Mouse (Mus musculus) forebrain, embryonic 13.5 days (tissue): ENCODE data around the gene Gm15517. TPM values are rescaled to one million over a fixed set of nuclear protein-coding genes. Genes with fewer than 3 reads are reported as not detected.
"Not testable (repeated sequence)": the region's sequence is repeated elsewhere in the genome, so short reads cannot be mapped to it uniquely, and the experiment has no call there.

Experiments
- ATAC-seq: fragments of 200-750 bp; cut with Nextera tagmentation; 2 replicates; pipeline ENCODE4 v1.8.0; 2017
- H3K27ac ChIP-seq: fragments of 300-500 bp; sonication (generic); 2 replicates; pipeline ENCODE4 v1.5.1; 2015; ENCODE audit warnings: inconsistent platforms, mild to moderate bottlenecking, moderate library complexity
- H3K27me3 ChIP-seq: fragments of 300-500 bp; sonication (generic); 2 replicates; pipeline ENCODE4 v1.6.1; 2015; ENCODE audit warnings: mild to moderate bottlenecking, inconsistent platforms
- H3K36me3 ChIP-seq: fragments of 300-500 bp; sonication (generic); 2 replicates; pipeline ENCODE4 v1.6.1; 2015; ENCODE audit warnings: mild to moderate bottlenecking, inconsistent platforms; ENCODE audit not compliant: poor library complexity, severe bottlenecking
- H3K4me1 ChIP-seq: fragments of 300-500 bp; sonication (generic); 2 replicates; pipeline ENCODE4 v1.6.1; 2015; ENCODE audit warnings: inconsistent platforms
- H3K4me2 ChIP-seq: fragments of 300-500 bp; sonication (generic); 2 replicates; pipeline ENCODE4 v1.6.1; 2015; ENCODE audit warnings: inconsistent platforms, mild to moderate bottlenecking, moderate library complexity
- H3K4me3 ChIP-seq: fragments of 300-500 bp; sonication (generic); 2 replicates; pipeline ENCODE4 v1.5.1; 2015; ENCODE audit warnings: mild to moderate bottlenecking, inconsistent platforms
- H3K9ac ChIP-seq: fragments of 300-500 bp; sonication (generic); 2 replicates; pipeline ENCODE4 v1.6.1; 2015; ENCODE audit warnings: mild to moderate bottlenecking, inconsistent platforms
- H3K9me3 ChIP-seq: fragments of 300-500 bp; sonication (generic); replicated peaks from 2 replicates; pipeline ENCODE4 v1.6.1; 2016; ENCODE audit warnings: inconsistent platforms
- WGBS: fragments of 180-500 bp; shearing (Covaris S2); methylation state at CpG from one replicate; pipeline ENCODE4 v1.1.7; 2015; 5-methylcytosine and 5-hydroxymethylcytosine counted together
- polyA plus RNA-seq: library from polyadenylated mRNA; unstranded; fragments of >200 nt; fragmentation: Nextera tagmentation; extraction: Ambion mirVana; gene quantifications from 2 replicates; pipeline ENCODE4 v1.2.1, GENCODE M21; 2015

The Gm15517 gene
- polyA plus RNA-seq, 1 experiment from 2014 or later = not detected

DNA sequence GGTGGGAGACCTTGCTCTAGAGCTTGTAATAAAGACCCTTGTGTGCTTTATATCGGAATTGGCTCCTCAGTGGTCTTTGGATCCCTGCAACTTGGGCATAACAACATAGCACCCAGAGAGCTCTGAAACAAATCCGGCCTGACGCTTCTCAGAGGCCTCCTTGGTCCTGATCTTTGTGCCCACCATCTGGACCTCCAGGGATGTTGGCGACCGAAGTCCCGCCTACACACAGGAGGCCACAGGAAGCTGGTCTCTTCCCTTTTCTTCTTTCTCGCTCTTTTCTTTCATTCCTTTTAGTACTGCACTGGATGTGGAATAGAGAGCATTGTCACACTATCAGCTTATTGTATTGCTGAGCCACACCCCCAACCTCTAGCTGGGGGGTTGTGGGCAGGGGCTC is 12.2 kb downstream of the Gm15517 start:
- Histone ChIP-seq H3K9me3 (no peaks in the 10 kb centered on the region), H3K27me3 (peaks cover 10% of the 10 kb centered on the region; the same call in 1 of the 2 replicates), H3K27ac (no peak overlapping the region), H3K4me1 (no peaks in the 10 kb centered on the region), H3K4me2 (no peak overlapping the region), H3K4me3 (no peak overlapping the region), H3K36me3 (no peaks in the 10 kb centered on the region), H3K9ac (no peak overlapping the region)
- 57% methylated on average over 7 of the region's 7 CpGs for WGBS
- ATAC-seq = no peak

DNA sequence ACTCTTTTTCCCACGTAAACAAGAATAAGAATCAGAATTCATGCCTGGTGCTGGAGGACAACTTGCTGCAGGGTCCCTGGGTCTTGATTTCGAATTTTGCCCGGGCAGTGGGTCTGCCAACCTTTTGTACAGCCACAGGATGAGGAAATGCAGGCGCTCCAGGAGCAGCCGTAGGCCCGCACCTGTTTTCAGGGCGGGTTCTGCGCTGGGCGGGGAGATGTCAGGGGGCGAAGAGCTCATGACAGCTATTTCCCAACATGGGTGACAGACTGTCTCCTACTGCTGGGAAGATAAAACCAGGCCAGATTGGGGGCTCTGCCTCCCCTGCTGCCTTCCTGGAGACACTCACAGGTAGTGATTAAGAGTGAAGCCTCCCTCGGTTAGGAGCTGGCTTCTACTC is 12.8 kb downstream of the Gm15517 start:
- 32% methylated on average over 11 of the region's 11 CpGs for WGBS
- Histone ChIP-seq H3K9ac (no peak overlapping the region), H3K9me3 (no peaks in the 10 kb centered on the region)

DNA sequence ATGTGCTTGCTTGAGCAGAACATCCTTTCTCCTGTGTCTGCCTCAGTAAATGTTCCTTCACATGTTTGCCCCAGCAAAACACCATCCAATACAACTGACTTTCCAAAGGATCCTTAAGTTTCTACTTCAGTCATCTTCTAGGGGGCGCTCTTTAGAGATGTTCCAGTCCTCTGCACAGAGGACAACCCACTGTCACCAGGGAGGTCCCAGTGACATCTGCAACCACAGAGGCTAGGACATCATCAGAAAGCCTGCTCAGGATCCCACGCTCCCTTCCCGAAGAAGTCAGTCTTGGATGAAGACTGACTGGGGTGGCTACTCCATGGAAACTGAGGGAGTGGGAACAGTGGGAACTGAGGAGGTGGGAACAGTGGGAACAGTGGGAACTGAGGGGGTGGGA is 14.3 kb downstream of the Gm15517 start:
- Histone ChIP-seq H3K9ac (no peak overlapping the region), H3K4me3 (no peak overlapping the region), H3K36me3 (no peaks in the 10 kb centered on the region), H3K9me3 (no peaks in the 10 kb centered on the region), H3K27ac (no peak overlapping the region), H3K4me1 (no peaks in the 10 kb centered on the region), H3K27me3 (peaks cover 10% of the 10 kb centered on the region; the same call in 1 of the 2 replicates), H3K4me2 (no peak overlapping the region)
- 81% methylated on average over 3 of the region's 3 CpGs for WGBS
- ATAC-seq = no peak

More for the DNA sequence above, 12.8 kb downstream of the Gm15517 start:
- Histone ChIP-seq H3K27ac (no peak overlapping the region), H3K4me1 (no peaks in the 10 kb centered on the region), H3K4me2 (no peak overlapping the region), H3K4me3 (no peak overlapping the region), H3K36me3 (no peaks in the 10 kb centered on the region), H3K27me3 (peaks cover 10% of the 10 kb centered on the region; the same call in 1 of the 2 replicates)
- no peak for ATAC-seq

DNA sequence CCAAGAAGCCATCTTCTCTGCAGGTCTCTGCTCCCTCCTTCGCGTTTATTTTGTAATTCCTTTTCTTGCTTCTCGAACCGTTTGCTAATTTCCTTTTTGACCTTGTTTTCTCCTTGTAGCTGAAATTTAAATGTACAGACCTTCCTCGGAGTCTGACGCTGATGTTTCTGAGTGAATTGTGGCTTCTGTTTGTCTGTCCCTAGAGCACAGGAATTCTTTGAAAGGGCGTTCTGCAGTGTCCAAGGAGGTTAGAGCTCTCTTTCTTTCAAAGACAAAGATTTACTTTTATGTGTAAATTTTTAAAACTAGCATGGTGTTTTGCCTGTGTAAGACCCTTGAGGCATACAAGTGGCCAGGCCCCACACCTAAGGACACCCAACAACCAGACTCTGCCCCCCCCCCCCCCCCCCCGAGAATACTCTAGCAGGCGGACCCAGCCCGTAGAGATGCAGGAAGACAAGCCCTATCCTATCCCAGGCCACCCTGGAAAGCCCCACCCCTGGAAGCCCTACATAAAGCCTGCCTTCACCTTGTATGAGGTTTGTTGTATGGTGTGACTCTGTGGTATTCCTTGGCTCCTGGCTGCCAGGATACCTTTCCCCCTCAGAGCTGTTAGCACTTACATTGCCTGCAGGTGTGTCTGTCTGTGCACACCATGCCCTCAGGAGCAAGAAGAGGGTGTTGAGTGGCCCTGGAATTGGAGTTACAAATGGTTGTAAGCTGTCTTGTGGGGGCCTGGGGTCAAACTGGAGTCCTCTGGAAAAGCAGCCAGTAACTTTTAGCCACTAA is 15.4 kb downstream of the Gm15517 start:
- ATAC-seq = no peak
- 79% methylated on average over 10 of the region's 10 CpGs for WGBS
- no peak overlapping the region for H3K4me3 ChIP-seq
- H3K27ac ChIP-seq = no peak overlapping the region
- H3K4me1 ChIP-seq = peaks cover 4% of the 10 kb centered on the region; the same call in 1 of the 2 replicates
- H3K36me3 ChIP-seq = no peaks in the 10 kb centered on the region
- H3K27me3 ChIP-seq = peaks cover 10% of the 10 kb centered on the region; the same call in 1 of the 2 replicates
- H3K9me3 ChIP-seq = no peaks in the 10 kb centered on the region
- H3K4me2 ChIP-seq = no peak overlapping the region
- no peak overlapping the region for H3K9ac ChIP-seq

DNA sequence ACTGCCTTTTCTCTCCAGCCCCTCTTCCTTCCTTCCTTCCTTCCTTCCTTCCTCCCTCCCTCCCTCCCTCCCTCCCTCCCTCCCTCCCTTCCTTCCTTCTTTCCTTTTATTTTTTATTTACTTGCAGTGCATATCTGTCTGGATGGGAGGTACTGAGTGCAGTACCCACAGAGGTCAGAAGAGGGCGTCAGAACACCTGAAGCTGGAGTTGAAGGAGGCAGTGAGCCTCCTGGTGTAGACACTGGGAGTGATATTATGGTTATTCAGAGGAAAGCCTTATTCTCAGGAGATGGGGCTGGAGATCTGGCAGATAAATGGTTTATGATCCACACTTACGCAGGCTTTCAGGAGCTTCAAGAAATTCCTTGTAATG is 16.0 kb downstream of the Gm15517 start:
- Histone ChIP-seq H3K9ac (no peak overlapping the region), H3K4me2 (no peak overlapping the region), H3K4me1 (peaks cover 7% of the 10 kb centered on the region; the same call in 1 of the 2 replicates), H3K27ac (no peak overlapping the region), H3K36me3 (no peaks in the 10 kb centered on the region), H3K9me3 (no peaks in the 10 kb centered on the region), H3K27me3 (peaks cover 10% of the 10 kb centered on the region; the same call in 1 of the 2 replicates), H3K4me3 (no peak overlapping the region)
- WGBS = 43% methylated on average over 2 of the region's 2 CpGs
- ATAC-seq = no peak

DNA sequence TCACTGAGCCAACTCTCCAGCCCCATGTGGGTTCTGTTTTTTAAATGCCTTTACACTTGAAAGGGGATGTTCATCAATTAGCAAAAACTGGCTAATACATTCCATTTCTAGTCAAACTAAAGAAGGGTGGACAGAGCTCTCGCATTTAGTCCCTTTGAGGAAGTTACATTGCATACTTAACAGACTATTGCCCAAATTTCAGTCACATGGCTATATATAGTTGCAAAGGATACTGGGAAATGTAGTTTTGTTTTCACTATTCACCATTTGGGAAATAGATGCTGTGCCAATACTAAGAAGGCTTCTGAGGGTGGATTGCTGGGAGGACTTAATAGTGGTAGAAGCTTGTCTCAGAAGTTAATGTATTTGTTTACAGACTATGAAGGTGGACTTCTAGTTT is 19.7 kb downstream of the Gm15517 start:
- 60% methylated on average over 1 of the region's 1 CpGs for WGBS
- no peak overlapping the region for H3K4me3 ChIP-seq
- H3K27me3 ChIP-seq = no peaks in the 10 kb centered on the region
- H3K9ac ChIP-seq = no peak overlapping the region
- H3K36me3 ChIP-seq = no peaks in the 10 kb centered on the region
- ATAC-seq = no peak; the same call in 1 of the 2 replicates
- no peaks in the 10 kb centered on the region for H3K9me3 ChIP-seq
- H3K27ac ChIP-seq = no peak overlapping the region
- peaks cover 7% of the 10 kb centered on the region; the same call in 1 of the 2 replicates for H3K4me1 ChIP-seq
- H3K4me2 ChIP-seq = no peak overlapping the region

DNA sequence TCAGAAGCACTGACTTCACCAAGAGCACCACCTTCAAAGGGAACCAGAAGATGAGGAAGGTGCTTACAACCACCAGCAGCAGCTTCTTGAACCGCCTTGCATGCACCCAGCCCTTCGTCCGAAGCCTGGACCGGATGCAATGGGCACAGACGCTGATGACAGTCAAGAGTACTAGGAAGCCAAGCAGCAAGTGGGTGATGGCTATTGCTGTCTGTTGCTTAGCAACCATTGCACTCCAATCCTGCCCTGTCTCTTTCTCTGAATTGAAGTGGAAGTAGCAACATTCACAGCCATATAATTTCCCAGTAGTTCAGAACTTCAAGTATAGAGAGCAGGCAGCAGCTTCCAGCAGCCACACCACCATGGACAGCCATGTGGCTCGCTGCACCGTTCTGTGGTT is 20.3 kb downstream of the Gm15517 start:
- Histone ChIP-seq H3K36me3 (no peaks in the 10 kb centered on the region), H3K4me2 (no peak overlapping the region), H3K9me3 (no peaks in the 10 kb centered on the region), H3K27me3 (no peaks in the 10 kb centered on the region), H3K4me1 (peaks cover 7% of the 10 kb centered on the region; the same call in 1 of the 2 replicates), H3K27ac (no peak overlapping the region), H3K4me3 (no peak overlapping the region), H3K9ac (no peak overlapping the region; the same call in 1 of the 2 replicates)
- no peak for ATAC-seq
- WGBS = 65% methylated on average over 7 of the region's 7 CpGs

DNA sequence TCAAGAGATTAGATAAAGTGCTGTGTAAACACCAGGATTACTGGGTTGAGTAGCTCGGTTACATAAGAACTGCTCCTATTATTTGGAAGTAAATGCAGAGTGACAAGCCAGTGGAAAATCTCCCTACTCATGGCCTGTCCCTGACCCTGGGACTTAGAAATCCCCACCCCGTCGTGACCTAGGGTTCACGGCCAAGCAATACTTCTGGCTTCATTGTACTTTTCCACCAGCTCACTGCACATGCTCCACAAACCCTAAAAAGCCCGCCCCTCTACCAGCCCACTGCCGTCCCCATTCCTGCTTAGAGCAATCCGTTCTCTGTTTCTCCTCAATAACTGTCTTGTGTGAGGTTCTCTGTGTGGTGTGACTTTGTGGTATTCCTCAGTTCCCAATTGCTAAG is 26.5 kb downstream of the Gm15517 start:
- 73% methylated on average over 7 of the region's 7 CpGs for WGBS
- Histone ChIP-seq H3K4me1 (no peaks in the 10 kb centered on the region), H3K27me3 (0 out of 2 replicates have a peak, but pooled peaks cover 3% of the 10 kb centered on the region), H3K27ac (no peak overlapping the region), H3K36me3 (no peaks in the 10 kb centered on the region), H3K4me2 (no peak overlapping the region), H3K9me3 (no peaks in the 10 kb centered on the region), H3K9ac (no peak overlapping the region), H3K4me3 (no peak overlapping the region)
- ATAC-seq = no peak

DNA sequence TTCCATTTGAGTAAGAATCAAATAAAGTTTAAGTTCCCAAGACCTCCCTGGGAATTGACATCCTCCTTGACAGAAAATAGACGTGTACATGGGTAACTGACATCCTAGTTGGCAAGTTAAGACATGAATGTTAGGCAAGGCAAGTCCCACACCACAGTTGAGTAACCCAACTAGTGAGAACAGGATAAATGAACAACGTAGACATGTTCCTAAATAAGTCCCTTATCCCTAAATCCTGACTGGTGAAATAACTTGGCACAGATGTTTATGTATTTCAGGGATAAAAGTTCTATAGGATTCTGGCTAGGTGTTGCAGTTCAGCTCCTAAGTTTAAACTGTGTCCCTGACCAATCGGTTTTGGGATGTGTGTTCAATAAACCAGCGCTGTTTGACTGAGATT is 29.7 kb downstream of the Gm15517 start:
- Histone ChIP-seq H3K9ac (no peak overlapping the region), H3K4me1 (no peaks in the 10 kb centered on the region), H3K27me3 (0 out of 2 replicates have a peak, but pooled peaks cover 3% of the 10 kb centered on the region), H3K9me3 (no peaks in the 10 kb centered on the region), H3K36me3 (no peaks in the 10 kb centered on the region), H3K4me3 (no peak overlapping the region), H3K4me2 (no peak overlapping the region), H3K27ac (no peak overlapping the region)
- WGBS = 78% methylated on average over 4 of the region's 4 CpGs
- ATAC-seq = no peak

DNA sequence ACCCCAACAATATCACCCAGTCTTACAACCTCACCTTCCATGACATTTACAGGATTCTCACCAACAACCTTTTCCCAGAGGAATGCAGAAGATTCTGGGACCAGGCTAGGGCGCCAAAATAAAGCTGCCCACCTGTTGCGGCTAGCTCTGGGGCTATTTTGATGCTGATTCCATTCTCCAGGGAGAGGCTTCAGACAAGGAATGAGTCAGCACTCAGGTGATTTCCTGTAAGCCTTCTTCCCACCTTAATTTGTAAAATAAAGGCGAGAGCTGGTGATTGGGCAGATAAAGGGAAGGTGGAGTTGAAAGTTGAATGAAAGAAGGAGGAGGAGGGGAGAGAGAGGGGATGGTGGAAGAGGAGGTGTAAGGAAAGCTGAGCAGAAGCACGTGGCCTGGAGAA is 30.2 kb downstream of the Gm15517 start:
- no peaks in the 10 kb centered on the region for H3K36me3 ChIP-seq
- H3K27ac ChIP-seq = no peak overlapping the region
- no peak for ATAC-seq
- no peak overlapping the region for H3K9ac ChIP-seq
- no peak overlapping the region for H3K4me3 ChIP-seq
- WGBS = 57% methylated on average over 4 of the region's 4 CpGs
- H3K4me1 ChIP-seq = no peaks in the 10 kb centered on the region
- no peak overlapping the region for H3K4me2 ChIP-seq
- no peaks in the 10 kb centered on the region for H3K9me3 ChIP-seq
- 0 out of 2 replicates have a peak, but pooled peaks cover 3% of the 10 kb centered on the region for H3K27me3 ChIP-seq

DNA sequence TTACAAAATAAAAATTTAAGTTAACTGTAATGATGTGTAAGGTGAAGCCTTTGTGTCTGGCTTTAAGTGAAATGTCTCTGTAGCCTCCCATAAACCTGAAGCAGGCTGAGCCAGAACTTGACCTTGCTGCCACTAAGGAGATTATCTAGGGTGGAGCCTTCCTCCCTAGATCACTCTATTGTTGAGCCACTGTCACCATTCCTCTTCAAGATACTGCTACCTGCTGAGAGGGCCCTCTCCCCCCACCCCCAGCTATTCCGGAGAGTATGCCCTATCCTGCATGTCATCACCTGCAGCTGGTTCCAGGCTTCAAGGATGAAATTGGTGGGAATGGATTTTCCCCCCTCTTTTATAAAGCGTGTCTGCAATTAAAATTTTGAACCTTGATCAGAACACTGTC is 36.3 kb downstream of the Gm15517 start:
- not testable (repeated sequence) for H3K4me3 ChIP-seq, ATAC-seq, H3K27ac ChIP-seq, H3K27me3 ChIP-seq, H3K9me3 ChIP-seq, H3K4me2 ChIP-seq, H3K4me1 ChIP-seq, H3K9ac ChIP-seq, H3K36me3 ChIP-seq
- 81% methylated on average over 2 of the region's 2 CpGs for WGBS

DNA sequence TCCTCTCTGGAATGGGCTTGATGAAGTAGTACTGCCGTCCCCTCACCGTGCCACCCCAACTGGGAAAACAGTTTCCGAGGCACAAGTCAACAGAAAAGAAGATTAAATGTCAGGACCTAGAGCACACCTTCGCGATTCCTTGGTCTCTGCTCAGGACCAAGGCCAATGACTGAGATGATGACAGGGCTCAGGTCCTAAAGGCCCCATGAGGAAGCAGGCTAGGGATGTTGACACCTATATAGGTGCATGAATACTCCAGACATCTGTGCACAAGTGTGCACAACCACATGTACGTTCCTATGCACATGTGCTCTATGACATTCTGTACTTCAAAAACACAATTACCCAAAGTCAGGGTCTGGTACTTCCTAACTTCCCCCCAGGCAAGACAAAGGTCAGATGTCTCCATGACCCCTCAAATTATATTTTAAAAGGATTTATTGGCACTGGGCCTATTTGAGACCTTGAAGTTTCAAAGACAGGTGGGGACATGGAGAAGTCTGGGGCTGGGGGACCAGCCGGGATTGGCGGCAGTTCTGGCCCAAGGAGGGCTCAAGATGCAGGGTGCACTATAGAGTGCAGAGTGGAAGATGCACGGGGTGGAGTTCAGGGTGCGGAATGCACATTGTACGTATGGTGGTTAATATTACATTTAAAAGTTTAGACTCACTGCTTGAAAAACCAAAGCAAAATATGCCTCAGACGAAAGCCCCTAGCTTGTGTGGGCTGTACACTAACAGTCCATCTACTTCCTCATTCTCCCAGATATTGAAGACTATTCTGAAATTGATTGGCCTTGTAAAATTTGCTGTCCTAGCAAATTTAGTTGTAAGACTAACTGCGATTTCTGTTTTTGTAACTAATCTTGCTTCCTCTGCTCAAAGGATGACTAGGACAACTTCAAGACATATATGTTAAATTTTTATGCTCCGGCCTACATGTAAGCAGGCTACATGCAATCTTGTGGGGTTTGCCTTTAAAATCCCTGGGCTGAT is 42.4 kb downstream of the Gm15517 start:
- H3K36me3 ChIP-seq = no peaks in the 10 kb centered on the region
- peak overlapping the region; percentile 96 for H3K9ac ChIP-seq
- peaks cover 19% of the 10 kb centered on the region for H3K4me1 ChIP-seq
- peak overlapping the region; percentile 68 for H3K4me3 ChIP-seq
- WGBS = 87% methylated on average over 14 of the region's 14 CpGs
- H3K27ac ChIP-seq = peak overlapping the region; percentile 95
- ATAC-seq = no peak
- peak overlapping the region; percentile 81 for H3K4me2 ChIP-seq
- H3K27me3 ChIP-seq = no peaks in the 10 kb centered on the region
- no peaks in the 10 kb centered on the region for H3K9me3 ChIP-seq
